Mouse (Mus musculus) midbrain, embryonic 11.5 days (tissue): ENCODE measurements at regions not wholly inside any gene's neighbourhood (a gene's known extent, or its start where the extent isn't known, plus 50 kb on each side); places are given as distances from the start of the nearest gene placed in this dataset.

Source experiments
- ATAC-seq: fragments of 200-750 bp; cut with Nextera tagmentation; 2 replicates; pipeline ENCODE4 v1.8.0; 2017; ENCODE audit warnings: moderate TSS enrichment, moderate library complexity; ENCODE audit not compliant: low FRiP score
- DNase-seq: peaks from one replicate; pipeline ENCODE4 v3.0.0; 2015; ENCODE audit warnings: low spot score; ENCODE audit errors: missing footprints
- H3K27ac ChIP-seq: fragments of 300-500 bp; sonication (generic); 2 replicates; pipeline ENCODE4 v1.5.1; 2014; ENCODE audit warnings: low read depth, low read length
- H3K27me3 ChIP-seq: fragments of 300-500 bp; sonication (generic); 2 replicates; pipeline ENCODE4 v1.6.1; 2014; ENCODE audit warnings: mild to moderate bottlenecking, low read length, moderate library complexity, mixed read lengths; ENCODE audit not compliant: control insufficient read depth, insufficient read depth
- H3K36me3 ChIP-seq: fragments of 300-500 bp; sonication (generic); 2 replicates; pipeline ENCODE4 v1.6.1; 2014; ENCODE audit warnings: mild to moderate bottlenecking, low read length, moderate library complexity, mixed read lengths; ENCODE audit not compliant: control insufficient read depth, insufficient read depth
- H3K4me1 ChIP-seq: fragments of 300-500 bp; sonication (generic); 2 replicates; pipeline ENCODE4 v1.6.1; 2014; ENCODE audit warnings: low read length; ENCODE audit not compliant: control insufficient read depth, insufficient read depth
- H3K4me2 ChIP-seq: fragments of 300-500 bp; sonication (generic); 2 replicates; pipeline ENCODE4 v1.6.1; 2014; ENCODE audit warnings: mild to moderate bottlenecking, moderate library complexity
- H3K4me3 ChIP-seq: fragments of 300-500 bp; sonication (generic); 2 replicates; pipeline ENCODE4 v1.5.1; 2014; ENCODE audit warnings: low read depth, low read length
- H3K9ac ChIP-seq: fragments of 300-500 bp; sonication (generic); 2 replicates; pipeline ENCODE4 v1.6.1; 2014; ENCODE audit warnings: low read length
- H3K9me3 ChIP-seq: fragments of 300-500 bp; sonication (generic); 2 replicates; pipeline ENCODE4 v1.6.1; 2016; ENCODE audit warnings: low read length; ENCODE audit not compliant: control insufficient read depth
- WGBS: fragments of 180-500 bp; shearing (Covaris S2); extraction: QIAGEN DNeasy Blood & Tissue Kit; methylation state at CpG from one replicate; pipeline ENCODE4 v1.1.7; 2014; 5-methylcytosine and 5-hydroxymethylcytosine counted together

- no peak overlapping the region for H3K9ac ChIP-seq
- no peak overlapping the region for H3K27ac ChIP-seq
- ATAC-seq (peak; percentile 79), DNase-seq (peak; percentile 99)
- 57% methylated on average over 22 of the region's 22 CpGs for WGBS
- H3K27me3 ChIP-seq: no peaks in the 10 kb centered on the region
- H3K9me3 ChIP-seq: no peaks in the 10 kb centered on the region
- H3K4me2 ChIP-seq: no peak overlapping the region
- H3K36me3 ChIP-seq: no peaks in the 10 kb centered on the region
- H3K4me3 ChIP-seq: no peak overlapping the region
- H3K4me1 ChIP-seq: no peaks in the 10 kb centered on the region
Measured at GRCm38 (mm10) chr11:6768599-6769436, 68.6 kb downstream of the Gm11983 start.

- Histone ChIP-seq H3K4me2 (no peak overlapping the region), H3K27ac (no peak overlapping the region), H3K4me1 (no peaks in the 10 kb centered on the region), H3K27me3 (no peaks in the 10 kb centered on the region), H3K36me3 (no peaks in the 10 kb centered on the region), H3K9ac (no peak overlapping the region), H3K4me3 (no peak overlapping the region), H3K9me3 (no peaks in the 10 kb centered on the region)
- DNase-seq (no peak), ATAC-seq (no peak)
- WGBS: 67% methylated on average over 7 of the region's 7 CpGs
Measured at GRCm38 (mm10) chr11:6766725-6767124, 70.7 kb downstream of the Gm11983 start.

GRCm38 (mm10) chr11:6765333-6765957 lies 72.0 kb downstream of the Gm11983 start:
- Histone ChIP-seq H3K27me3 (no peaks in the 10 kb centered on the region), H3K4me3 (no peak overlapping the region), H3K4me2 (no peak overlapping the region), H3K9me3 (no peaks in the 10 kb centered on the region), H3K9ac (no peak overlapping the region), H3K36me3 (no peaks in the 10 kb centered on the region), H3K27ac (no peak overlapping the region), H3K4me1 (no peaks in the 10 kb centered on the region)
- no peak for ATAC-seq
- 90% methylated on average over 5 of the region's 5 CpGs for WGBS
- DNase-seq: no peak

- H3K9me3 ChIP-seq: no peaks in the 10 kb centered on the region
- 95% methylated on average over 3 of the region's 3 CpGs for WGBS
- no peak overlapping the region for H3K27ac ChIP-seq
- no peak overlapping the region for H3K4me2 ChIP-seq
- no peak overlapping the region for H3K4me3 ChIP-seq
- DNase-seq (no peak), ATAC-seq (no peak)
- no peaks in the 10 kb centered on the region for H3K27me3 ChIP-seq
- no peaks in the 10 kb centered on the region for H3K4me1 ChIP-seq
- no peaks in the 10 kb centered on the region for H3K36me3 ChIP-seq
- H3K9ac ChIP-seq: no peak overlapping the region
Measured at GRCm38 (mm10) chr11:6764186-6764585, 73.3 kb downstream of the Gm11983 start.

GRCm38 (mm10) chr11:6763001-6763400 lies 74.5 kb downstream of the Gm11983 start:
- Histone ChIP-seq H3K4me1 (no peaks in the 10 kb centered on the region), H3K4me2 (no peak overlapping the region), H3K9ac (no peak overlapping the region), H3K27me3 (no peaks in the 10 kb centered on the region), H3K9me3 (no peaks in the 10 kb centered on the region), H3K36me3 (no peaks in the 10 kb centered on the region), H3K27ac (no peak overlapping the region), H3K4me3 (no peak overlapping the region)
- no peak for DNase-seq
- ATAC-seq: no peak
- 86% methylated on average over 4 of the region's 4 CpGs for WGBS

GRCm38 (mm10) chr11:6761876-6762628 lies 75.4 kb downstream of the Gm11983 start:
- H3K27ac ChIP-seq: no peak overlapping the region
- no peaks in the 10 kb centered on the region for H3K4me1 ChIP-seq
- no peak overlapping the region for H3K4me3 ChIP-seq
- no peak for ATAC-seq
- H3K4me2 ChIP-seq: no peak overlapping the region
- 76% methylated on average over 11 of the region's 11 CpGs for WGBS
- no peak overlapping the region for H3K9ac ChIP-seq
- H3K9me3 ChIP-seq: no peaks in the 10 kb centered on the region
- no peak for DNase-seq
- no peaks in the 10 kb centered on the region for H3K36me3 ChIP-seq
- no peaks in the 10 kb centered on the region for H3K27me3 ChIP-seq

GRCm38 (mm10) chr11:6759578-6759977 lies 77.9 kb downstream of the Gm11983 start:
- Histone ChIP-seq H3K36me3 (no peaks in the 10 kb centered on the region), H3K9ac (no peak overlapping the region), H3K9me3 (no peaks in the 10 kb centered on the region), H3K4me3 (no peak overlapping the region), H3K27me3 (no peaks in the 10 kb centered on the region), H3K27ac (no peak overlapping the region), H3K4me2 (no peak overlapping the region), H3K4me1 (no peaks in the 10 kb centered on the region)
- no peak for DNase-seq
- WGBS: 84% methylated on average over 4 of the region's 4 CpGs
- ATAC-seq: no peak

GRCm38 (mm10) chr11:6739439-6739838 lies 81.1 kb downstream of the Ramp3 start:
- H3K27me3 ChIP-seq: no peaks in the 10 kb centered on the region
- DNase-seq (no peak), ATAC-seq (no peak)
- H3K4me1 ChIP-seq: no peaks in the 10 kb centered on the region
- H3K36me3 ChIP-seq: no peaks in the 10 kb centered on the region
- H3K9ac ChIP-seq: no peak overlapping the region
- no peak overlapping the region for H3K27ac ChIP-seq
- H3K4me2 ChIP-seq: no peak overlapping the region
- no peak overlapping the region for H3K4me3 ChIP-seq
- 87% methylated on average over 5 of the region's 5 CpGs for WGBS
- no peaks in the 10 kb centered on the region for H3K9me3 ChIP-seq

- WGBS: 78% methylated on average over 3 of the region's 3 CpGs
- no peak overlapping the region for H3K27ac ChIP-seq
- DNase-seq: no peak
- H3K4me1 ChIP-seq: no peaks in the 10 kb centered on the region
- H3K9ac ChIP-seq: no peak overlapping the region
- no peak for ATAC-seq
- no peaks in the 10 kb centered on the region for H3K36me3 ChIP-seq
- no peaks in the 10 kb centered on the region for H3K9me3 ChIP-seq
- H3K4me2 ChIP-seq: no peak overlapping the region
- H3K4me3 ChIP-seq: no peak overlapping the region
- H3K27me3 ChIP-seq: no peaks in the 10 kb centered on the region
Measured at GRCm38 (mm10) chr11:6738581-6738980, 80.3 kb downstream of the Ramp3 start.
